Mouse (Mus musculus) lung, postnatal 0 days (tissue): ENCODE results near the gene Ankrd17.

Source experiments
- CTCF ChIP-seq: IDR thresholded peaks from 2 replicates; pipeline ENCODE4 v1.5.1; 2016; ENCODE audit warnings: antibody characterized with exemption, mild to moderate bottlenecking
- EP300 ChIP-seq: IDR thresholded peaks from 2 replicates; pipeline ENCODE4 v1.6.1; 2016; ENCODE audit warnings: antibody characterized with exemption, mild to moderate bottlenecking, control low read depth

GRCm38 (mm10) chr5:90353552-90354317 is 12.6 kb downstream of the Ankrd17 start:
- TF ChIP-seq EP300, result no peak
- no peak for TF ChIP-seq CTCF
